Mouse (Mus musculus): ENCODE measurements around the gene Slc25a29.
"Not testable (repeated sequence)": the region's sequence is repeated elsewhere in the genome, so short reads cannot be mapped to it uniquely, and the experiment has no call there.

The Slc25a29 gene

GRCm38 (mm10) chr12:108835840-108836409 is at the start of gene Slc25a29, which contains the start of gene Slc25a47:
Slc25a29 (minus strand) TSS chr12:108835883.
Slc25a47 (plus strand) TSS chr12:108836046.
- DNase-seq: peak; percentile 96 to 98

GRCm38 (mm10) chr12:108882776-108883175 is 47.1 kb upstream of the Slc25a29 start:
- DNase-seq: no peak

- DNase-seq: no peak
These were observed 45.5 kb upstream of the Slc25a29 start for GRCm38 (mm10) chr12:108881192-108881591.

- DNase-seq: no peak
These were observed 44.9 kb upstream of the Slc25a29 start for GRCm38 (mm10) chr12:108880606-108881005.

GRCm38 (mm10) chr12:108879138-108879537 is 43.5 kb upstream of the Slc25a29 start:
- no peak for DNase-seq

GRCm38 (mm10) chr12:108873122-108873521 is 37.4 kb upstream of the Slc25a29 start:
- DNase-seq: no peak

- no peak for DNase-seq
These were observed 33.9 kb upstream of the Slc25a29 start for GRCm38 (mm10) chr12:108869575-108869974.

- DNase-seq: no peak
These were observed 29.4 kb upstream of the Slc25a29 start for GRCm38 (mm10) chr12:108865007-108865494.

GRCm38 (mm10) chr12:108858486-108858885 is 22.8 kb upstream of the Slc25a29 start:
- no peak for DNase-seq

- DNase-seq: no peak
These were observed 22.0 kb upstream of the Slc25a29 start for GRCm38 (mm10) chr12:108857589-108858184.

GRCm38 (mm10) chr12:108857109-108857508 is 21.4 kb upstream of the Slc25a29 start:
- no peak for DNase-seq

- DNase-seq: no peak
These were observed 20.5 kb upstream of the Slc25a29 start for GRCm38 (mm10) chr12:108856186-108856585.

GRCm38 (mm10) chr12:108855081-108855480 is 19.4 kb upstream of the Slc25a29 start:
- DNase-seq: no peak

GRCm38 (mm10) chr12:108852822-108853221 is 17.1 kb upstream of the Slc25a29 start:
- no peak for DNase-seq

- DNase-seq: no peak
These were observed 15.2 kb upstream of the Slc25a29 start for GRCm38 (mm10) chr12:108850886-108851285.

- DNase-seq: no peak
These were observed 14.4 kb upstream of the Slc25a29 start for GRCm38 (mm10) chr12:108850129-108850528.

- DNase-seq: no peak
These were observed 13.9 kb upstream of the Slc25a29 start for GRCm38 (mm10) chr12:108849488-108850022.

GRCm38 (mm10) chr12:108848033-108848432 is 12.3 kb upstream of the Slc25a29 start:
- DNase-seq: not testable (repeated sequence)

GRCm38 (mm10) chr12:108842663-108843062 is 7.0 kb upstream of the Slc25a29 start:
- no peak for DNase-seq

GRCm38 (mm10) chr12:108841181-108841580 is 5.5 kb upstream of the Slc25a29 start:
- no peak for DNase-seq

- DNase-seq: no peak
These were observed 1.0 kb upstream of the Slc25a29 start for GRCm38 (mm10) chr12:108836722-108837121.

GRCm38 (mm10) chr12:108835208-108835839 is 359 bp downstream of the Slc25a29 start:
- no peak for DNase-seq

- peak; percentile 37 to 46 for DNase-seq
These were observed 897 bp downstream of the Slc25a29 start for GRCm38 (mm10) chr12:108834786-108835185.

GRCm38 (mm10) chr12:108834337-108834736 is 1.3 kb downstream of the Slc25a29 start:
- DNase-seq: no peak

Data from cerebellum, postnatal 36 days (tissue).